Mouse (Mus musculus) spleen, postnatal 36 days (tissue): ENCODE data around the gene Deaf1.

Experiments
- DNase-seq, 2 experiments: peaks; one replicate each; pipeline ENCODE4 v3.0.0; 2022; ENCODE audit warnings: low spot score in 2 of 2, mixed read lengths in 1 of 2

Deaf1 gene

DNA sequence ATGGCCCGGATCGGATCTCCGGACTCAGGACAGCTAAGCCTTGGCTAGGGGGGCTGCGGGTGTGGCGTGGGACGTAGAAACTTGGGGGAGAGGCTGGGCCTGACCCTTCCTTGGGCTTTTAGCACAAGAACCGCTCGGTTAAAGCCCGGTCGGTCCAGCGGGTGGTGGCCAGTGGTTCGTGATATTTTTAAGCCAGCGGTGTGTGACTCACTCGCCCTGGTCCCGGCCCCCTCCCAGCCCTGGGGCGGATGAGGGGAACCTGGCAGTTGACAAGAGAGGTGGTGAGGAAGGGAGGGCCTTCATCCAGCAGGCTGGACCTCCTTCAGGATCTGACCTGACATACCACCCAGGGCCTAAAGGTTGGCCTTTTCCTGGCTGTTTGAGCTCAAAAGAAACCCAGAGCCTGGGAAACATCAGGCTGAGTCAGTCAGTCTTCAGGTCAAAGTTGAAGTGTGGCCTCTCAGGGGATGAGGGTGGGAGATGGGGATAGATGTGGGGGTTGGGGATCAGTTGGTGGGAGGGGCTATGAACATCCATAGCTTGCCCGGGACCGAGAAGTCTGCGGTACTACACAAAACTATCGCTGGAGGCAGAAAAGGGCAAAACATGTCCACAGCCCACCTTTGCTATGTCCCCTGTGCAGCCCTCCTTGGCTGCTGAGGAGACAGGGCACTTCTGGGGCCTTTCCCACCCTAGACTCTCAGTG lies 11.9 kb upstream of the Deaf1 start:
- no peak for DNase-seq

DNA sequence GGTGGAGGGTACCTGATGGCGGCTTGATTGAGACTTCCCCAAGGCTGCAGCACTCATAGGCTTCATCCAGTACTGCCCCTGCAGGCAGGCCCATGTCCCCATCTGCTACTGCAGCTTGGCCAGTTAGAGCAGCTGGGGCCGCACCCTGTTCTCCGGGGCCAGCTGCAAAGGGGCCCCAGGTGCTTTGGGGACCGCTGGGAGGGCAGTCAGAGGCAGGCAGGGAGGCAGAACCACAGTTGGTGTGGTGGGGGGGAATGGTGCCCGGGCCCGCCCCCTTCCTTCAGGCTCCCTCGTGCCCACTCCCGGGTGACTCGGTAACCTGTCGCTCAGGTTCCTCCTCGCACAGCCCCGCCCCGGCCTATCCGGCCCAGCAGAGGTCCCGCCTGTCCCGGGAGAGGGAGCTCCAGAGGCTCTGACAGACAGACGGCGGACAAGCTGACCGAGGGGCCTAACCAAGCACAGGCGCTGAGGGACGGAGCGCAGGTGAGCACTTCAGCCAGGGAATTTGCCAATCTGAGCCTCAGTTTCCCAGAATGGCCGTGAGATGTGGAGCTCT lies 11.2 kb upstream of the Deaf1 start, which contains the start of gene Eps8l2:
Gene Eps8l2 (plus strand): TSS at position 305 of the 556 bp plus-strand sequence.
- DNase-seq = peak; percentile 32 to 36

DNA sequence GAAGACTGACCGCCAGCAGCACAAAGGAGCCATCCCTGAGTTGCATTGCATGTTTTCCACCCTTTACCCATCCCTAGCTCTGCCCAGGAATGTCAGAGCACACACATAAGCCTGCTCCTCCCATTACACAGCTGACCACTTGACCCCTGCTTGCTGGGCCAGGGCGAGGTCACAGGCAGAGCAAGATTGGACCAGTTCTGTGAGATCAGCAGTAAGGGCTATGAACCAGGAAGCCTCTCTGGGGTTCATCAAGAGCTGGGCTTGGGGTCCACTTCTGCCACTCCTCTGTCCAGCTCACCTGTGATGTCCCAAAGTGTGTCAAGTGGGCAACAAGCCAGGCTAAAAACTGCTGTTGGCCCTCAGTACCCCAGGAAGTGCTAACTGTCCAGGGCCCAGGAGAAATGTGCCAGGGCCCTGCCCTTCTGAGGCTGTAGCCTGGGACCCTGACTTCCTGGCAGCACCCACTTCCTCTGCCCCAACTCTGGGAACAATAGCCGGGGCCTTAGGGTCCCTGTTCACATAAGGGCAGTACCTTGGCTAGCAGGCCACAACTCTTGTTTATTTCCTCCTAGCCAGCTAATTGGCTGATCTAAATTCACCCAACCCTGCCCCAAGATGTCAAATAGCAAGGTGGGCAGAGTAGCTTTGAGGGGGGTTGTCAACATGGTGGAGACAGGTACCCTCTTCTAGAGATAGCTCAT lies 10.4 kb upstream of the Deaf1 start:
- no peak for DNase-seq

DNA sequence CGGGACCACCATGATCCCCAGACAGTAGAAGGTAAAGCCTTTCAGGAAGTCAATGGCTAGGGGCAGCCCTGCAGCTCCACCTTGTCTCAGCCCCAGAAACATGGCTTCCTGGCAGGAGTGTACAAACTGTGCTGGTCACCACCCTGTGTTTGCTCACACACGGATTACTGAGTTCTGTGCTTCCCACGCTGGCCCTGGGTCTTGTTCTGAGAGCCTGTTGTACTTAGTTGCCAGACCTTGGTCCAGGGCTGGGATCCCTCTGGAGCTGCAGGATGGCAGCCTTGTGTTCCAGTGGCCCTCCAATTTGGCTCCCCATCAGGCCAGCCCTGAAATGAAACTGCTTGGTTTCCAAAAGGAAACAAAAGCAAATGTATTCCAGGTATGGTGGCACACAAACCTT lies 8.8 kb upstream of the Deaf1 start:
- DNase-seq = no peak

DNA sequence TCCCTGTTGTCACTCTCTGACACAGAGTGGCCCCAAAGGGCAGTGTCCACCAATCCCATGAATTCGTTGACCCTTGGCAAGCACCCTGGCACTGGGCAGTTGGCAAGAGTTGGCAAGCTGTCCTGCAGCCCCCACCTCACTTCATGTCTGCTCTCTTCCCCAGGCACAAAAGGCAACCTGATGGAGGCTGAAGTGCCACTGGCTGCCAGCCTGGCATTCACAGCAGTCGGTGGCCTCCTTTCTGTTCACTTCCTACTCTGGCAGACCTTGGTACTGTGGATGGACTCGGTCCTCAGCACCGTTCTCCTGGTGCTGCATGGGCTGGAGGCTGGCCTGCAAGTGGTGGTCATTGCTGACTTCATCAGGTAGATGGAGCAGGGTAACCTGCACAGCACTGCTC lies 8.2 kb upstream of the Deaf1 start:
- no peak for DNase-seq

DNA sequence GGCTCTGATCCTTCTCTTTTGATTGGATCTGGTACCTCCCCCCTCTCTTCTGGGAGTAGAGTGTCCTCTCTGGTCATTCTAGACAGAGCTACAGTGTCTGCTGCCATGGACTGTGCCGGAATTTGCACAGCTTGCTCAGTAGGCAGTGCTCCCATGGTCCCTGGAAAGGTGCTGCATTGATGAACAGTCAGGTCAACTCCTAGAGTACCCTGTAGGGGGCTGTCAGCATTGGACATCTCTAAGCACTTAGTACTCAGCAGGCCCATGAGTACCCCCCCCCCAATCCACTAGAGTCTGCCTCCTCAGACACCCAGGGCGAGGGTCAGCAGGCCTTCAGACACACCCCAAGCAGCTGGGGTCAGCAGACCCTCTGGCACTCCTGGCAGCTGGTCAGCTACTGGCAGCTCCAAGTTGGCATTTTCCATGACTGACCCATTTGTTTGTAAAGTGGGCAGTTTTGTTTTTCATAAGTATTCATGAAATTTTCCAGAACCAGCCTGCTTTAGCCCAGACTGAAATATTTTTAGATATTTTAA lies 7.6 kb upstream of the Deaf1 start:
- no peak for DNase-seq

DNA sequence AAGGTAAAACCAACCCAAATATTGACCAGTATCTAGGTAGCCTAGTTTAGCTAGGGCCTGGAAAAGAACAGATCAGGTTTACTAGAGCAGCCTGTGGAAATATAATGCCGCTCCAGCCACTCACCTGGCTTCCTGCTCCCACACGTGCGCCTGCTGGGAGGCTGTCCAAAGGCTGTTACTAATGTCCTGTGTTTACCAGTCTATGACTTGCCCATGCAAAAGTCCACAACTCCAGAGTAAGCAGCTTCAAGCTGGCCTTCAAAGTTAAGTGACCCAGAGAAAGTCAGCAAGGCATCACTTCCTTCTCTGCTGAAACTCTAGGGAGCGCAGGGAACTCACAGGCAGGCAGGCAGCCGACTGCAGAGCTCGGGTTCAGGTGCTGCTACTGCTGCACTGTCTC lies 4.5 kb upstream of the Deaf1 start:
- no peak for DNase-seq

DNA sequence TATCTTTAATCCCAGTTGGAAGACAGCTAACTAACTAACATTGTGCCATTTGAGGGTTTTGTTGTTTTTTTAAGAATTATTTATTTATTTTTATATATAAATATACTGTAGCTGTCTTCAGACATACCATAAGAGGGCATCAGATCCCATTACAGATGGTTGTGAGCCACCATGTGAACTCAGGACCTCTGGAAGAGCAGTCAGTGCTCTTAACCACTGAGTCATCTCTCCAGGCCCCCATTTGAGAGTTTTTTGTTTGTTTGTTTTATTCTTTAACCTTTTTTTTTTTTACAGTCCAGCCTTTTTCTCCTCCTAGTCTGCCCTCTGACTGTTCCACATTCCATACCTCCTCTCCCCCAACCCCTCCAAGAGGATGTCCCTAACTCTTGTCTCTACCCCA lies 3.2 kb upstream of the Deaf1 start:
- no peak for DNase-seq

DNA sequence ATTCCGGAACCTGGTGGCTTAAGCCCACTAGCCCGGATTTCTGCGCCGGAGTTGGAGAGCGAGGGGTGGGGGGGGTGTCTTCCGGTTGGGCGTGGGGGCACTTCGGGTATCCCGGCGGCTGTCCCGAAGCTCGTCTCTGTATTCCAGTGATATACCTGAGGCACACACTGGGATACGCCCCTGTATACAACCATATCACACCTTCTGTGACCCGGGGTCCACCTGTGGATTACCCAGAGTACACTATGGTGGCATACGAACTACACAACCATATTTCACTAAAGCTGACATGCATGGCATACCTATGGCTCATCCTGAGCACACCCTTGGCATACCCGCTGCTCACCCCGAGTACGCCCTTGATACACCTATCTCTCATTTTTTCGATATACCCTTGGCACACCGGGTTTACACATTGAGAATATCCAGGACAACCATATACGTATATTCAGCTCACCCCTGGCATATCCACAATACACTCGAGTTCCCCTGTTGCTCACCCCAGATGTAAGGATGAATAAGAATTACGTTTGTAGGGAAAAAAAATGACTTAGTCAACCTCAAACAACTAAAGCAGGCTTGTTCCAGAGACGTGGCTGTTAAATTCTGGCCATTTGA lies 992 bp upstream of the Deaf1 start:
- DNase-seq = no peak

DNA sequence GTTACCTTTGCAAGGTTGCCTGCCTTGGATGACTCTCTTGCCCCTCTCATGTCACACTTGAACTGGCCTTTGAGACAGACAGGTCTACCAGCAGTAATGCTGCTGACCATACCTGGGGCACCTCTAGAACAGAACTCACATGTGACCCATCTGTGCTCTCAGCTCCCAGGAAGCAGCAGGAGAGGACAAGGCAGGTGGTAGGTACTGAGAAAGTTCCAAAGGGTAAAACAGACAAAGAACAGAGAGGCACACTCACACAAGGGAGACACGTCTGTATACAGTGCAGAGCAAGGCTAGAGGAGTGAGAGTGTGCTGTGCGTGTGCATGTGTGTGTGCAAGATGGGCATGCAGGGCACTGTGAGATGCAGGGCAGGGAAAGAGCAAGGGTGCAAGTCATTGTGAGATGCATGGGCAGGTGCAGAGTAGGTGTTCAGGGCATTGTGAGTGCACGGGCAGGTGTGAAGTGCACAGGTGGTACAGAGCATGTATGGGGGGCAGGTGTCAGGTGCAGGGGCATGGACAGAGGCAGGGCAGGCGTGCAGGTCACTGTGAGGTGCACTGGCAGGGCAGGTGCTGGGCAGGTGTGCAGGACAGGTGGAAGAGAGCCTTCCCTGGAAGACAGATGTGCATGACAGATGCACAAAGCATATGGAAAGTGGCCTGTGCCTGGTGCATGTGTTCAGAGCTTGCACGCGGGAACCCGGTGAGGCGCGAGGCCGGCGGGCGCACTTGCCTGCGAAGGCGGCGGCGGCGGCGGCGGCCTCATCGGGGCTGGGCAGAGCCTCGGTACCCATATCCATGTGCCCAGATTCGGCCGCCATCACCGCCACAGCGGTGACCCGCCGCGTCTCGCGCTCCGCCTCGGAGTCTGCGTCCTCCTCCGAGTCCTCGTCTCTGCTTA lies 694 bp downstream of the Deaf1 start:
- DNase-seq = peak; percentile 17 to 29

DNA sequence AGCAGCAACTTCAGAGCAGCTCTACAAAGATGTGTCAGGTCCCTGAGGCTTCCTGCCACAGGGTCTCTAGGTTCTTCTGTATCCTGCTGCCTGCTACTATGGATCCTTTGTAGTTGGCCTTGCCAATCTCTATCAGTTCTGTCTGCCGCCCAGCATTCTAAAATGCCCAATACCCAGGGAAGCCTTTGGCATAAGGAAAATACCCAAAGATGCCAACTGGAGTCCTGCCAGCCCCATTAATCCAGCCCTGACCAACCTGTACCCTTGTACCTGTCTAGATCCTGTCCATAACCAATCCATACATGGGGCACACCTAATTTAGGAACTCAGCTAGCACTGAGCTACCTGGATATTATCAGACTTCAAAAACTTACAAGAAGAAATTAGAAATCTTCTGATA lies 2.8 kb downstream of the Deaf1 start:
- no peak for DNase-seq

DNA sequence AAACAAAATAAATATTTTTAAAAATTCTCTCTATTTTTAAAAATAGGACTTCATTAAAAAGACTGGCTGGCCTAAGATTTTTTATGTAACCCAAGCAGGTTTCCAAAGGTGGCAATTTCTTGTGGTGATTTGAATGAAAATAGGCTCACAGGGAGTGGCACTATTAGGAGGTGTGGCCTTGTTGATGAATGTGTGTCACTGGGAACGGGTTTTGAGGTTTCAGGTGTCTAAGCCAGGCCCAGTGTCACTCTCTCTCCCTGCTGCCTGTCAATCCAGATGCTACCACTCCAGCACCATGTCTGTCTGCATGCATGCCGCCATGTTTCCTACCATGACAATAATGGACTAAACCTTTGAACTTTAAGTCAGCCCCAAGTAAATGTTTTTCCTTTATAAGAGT lies 8.0 kb downstream of the Deaf1 start:
- no peak for DNase-seq

DNA sequence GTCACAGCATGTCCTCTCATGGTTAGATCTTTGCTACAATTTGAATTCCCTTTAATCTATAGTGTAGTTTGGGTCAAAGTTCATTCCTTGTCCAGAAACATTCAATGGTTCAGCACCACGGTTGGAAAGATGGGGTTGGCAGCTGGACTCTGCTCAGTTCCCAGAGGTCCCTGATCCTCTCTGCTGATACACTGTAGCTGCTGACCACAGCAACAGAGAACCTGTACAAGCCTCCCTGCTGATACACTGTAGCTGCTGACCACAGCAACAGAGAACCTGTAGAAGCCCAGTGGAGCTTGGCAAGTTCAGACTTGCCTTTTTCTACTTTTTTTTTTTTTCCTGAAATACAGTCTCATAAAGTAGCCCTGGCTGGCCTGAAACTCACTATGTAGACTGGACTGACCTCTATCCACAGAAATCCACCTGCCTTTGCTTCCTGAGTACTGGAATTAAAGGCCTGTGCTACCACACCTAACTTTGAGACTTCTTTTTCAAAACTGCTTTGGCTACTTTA lies 9.8 kb downstream of the Deaf1 start:
- DNase-seq = no peak

DNA sequence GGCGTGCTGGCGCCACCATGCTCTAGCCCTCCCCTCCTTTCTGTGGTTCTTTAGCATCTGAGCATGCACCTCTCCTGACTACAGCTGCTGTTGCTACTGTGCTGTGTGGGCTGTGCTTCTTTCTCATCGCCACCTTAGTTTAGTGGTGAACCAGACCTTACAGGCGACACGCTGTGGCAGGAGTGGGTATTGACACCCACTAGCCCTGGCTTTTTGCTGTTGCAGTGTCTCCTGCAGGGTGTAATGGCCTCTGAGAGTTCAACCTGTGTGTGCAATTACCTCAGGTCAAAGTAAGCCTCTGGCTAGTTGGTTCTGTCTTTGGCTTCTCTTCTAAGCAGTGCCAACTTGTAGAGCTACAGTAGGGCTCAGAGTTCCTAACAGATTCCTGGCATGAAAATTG lies 11.5 kb downstream of the Deaf1 start:
- peak; percentile 53 to 57 for DNase-seq

DNA sequence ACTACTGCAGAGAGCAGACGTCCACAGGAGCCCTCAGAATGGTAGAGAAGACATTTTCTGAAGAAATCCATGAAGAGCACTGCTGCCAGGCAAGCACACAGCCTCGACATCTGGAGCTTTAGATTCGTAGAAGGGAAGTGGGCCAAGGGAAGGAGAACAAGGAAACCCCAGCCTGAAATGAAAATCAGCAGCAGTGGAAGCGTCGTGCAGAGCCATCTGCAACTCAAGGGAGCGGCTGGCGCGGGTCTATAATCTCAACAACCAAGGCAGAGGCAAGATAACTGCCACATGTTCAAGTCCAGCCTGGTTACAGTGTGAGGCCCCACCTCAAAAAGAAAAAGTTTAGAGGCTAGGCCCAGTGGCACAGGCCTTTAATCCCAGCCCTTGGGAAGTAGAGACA lies 12.4 kb downstream of the Deaf1 start:
- no peak for DNase-seq

DNA sequence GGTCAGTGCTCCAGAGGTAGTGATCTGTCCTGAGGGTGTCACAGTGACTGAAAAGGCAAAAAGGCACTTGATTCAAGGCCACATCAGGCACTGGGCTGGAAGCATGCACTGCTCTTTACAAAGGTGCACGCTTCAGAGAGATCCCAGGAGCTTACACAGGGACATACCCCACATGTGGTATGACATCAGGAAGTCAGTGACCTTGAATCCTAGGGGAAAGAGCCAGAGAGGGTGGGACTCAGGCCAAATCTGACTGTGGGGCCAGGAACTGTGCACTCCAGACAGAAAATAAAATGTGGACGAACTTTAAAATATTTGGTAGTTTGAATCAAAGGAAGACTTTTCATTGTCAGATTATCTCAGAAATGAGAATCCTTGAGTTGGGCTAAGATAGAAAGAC lies 13.1 kb downstream of the Deaf1 start:
- DNase-seq = no peak

DNA sequence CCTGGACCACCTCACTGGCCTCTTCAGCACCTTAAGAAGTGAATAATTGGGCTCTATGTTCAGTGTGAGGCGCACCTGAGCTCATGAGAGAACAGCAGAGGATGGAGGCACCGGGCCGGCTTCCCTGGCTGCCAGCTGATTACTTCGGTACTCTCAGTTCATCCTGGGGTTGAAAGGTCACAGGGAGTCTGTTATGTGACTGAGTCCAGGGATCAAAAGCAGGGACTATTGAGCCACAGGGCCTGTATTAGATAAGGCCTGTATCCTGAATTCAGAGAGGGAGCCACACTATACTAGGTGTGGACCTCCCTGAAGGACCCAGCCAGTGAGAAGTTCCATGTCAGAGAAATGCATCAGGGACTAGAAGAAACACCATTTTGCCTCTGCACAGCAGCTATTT lies 23.0 kb downstream of the Deaf1 start:
- no peak for DNase-seq

DNA sequence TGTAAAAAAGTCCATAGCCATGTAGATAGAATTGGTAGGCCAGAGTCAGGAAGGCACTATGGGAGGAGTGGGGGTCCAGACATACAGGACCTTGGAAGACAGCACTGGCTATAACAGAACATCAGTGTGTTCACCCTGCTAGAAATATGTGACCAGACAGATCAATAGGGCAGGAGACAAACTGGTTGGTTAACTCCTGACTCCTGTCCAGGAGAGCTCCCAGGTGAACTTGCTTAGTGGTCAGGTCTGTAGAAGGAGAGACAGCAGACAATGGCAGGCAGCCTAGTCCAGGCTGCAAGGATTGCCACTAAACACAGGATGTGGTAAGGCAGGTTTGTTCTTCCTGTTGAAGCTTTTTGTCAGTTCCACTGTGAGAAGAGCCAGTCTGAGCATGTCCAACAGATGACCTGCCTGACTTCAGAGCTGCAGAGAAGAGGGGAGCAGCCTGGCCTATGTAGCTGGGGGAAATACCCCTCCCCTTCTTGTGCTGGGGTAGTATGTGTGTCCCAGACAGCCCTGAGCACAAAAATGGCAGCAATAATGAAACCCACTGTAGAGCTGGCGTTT lies 24.7 kb downstream of the Deaf1 start:
- DNase-seq = peak; percentile 27 to 44

DNA sequence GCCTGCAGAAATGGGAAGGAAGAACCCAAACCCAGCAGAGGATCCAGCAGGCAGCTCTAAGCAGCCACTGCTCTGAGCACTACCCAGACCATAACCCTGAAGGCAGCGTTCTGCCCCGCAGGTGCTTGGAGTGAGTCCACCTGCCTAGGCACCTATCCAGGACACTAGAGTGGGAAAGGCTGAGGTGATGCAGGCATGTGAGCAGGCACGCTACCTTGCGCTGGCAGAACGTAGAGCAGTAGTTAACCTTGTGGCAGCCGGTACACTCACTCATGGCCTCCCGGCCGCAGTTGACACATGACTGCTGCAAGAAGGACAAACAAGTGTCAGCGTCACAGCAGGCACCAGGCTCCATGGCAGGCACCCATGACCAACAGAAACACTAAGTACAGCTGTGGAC lies 26.1 kb downstream of the Deaf1 start:
- no peak for DNase-seq

DNA sequence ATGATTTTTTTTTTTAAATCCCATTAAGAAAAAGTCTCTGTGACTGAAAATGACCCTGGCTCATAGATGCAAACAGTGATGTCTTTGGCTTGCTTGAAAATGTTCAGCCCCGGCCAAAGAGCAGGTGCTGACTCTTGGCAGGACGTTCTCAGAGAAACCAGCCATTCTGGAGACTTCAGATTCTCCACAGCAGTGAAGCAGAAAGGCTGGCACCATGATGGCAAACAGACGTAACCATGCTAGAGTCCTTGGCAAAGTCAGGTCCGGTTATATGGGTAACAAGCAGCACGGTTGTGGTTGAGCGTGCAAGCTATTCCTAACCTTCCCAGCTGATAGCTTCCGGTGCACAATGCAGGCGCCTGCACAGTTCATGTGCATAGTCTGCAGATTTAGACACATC lies 28.3 kb downstream of the Deaf1 start:
- DNase-seq = no peak
